Mouse (Mus musculus) ES-E14 (cell line): ENCODE results near the gene Tmem50a. TPM values are rescaled to one million over a fixed set of nuclear protein-coding genes. Genes with fewer than 3 reads are reported as not detected.

Source experiments
- DNase-seq: peaks from one replicate; pipeline ENCODE4 v3.0.0-alpha.2; 2013; ENCODE audit warnings: low read depth, low spot score
- H3K27ac ChIP-seq: 2 replicates; pipeline ENCODE4 v1.5.1; 2012; ENCODE audit warnings: low read depth, mild to moderate bottlenecking, low read length, moderate library complexity, mixed read lengths; ENCODE audit not compliant: poor library complexity, insufficient read depth, severe bottlenecking
- H3K36me3 ChIP-seq: 2 replicates; pipeline ENCODE4 v1.6.1; 2012; ENCODE audit warnings: mild to moderate bottlenecking, low read length, moderate library complexity, mixed read lengths; ENCODE audit not compliant: control insufficient read depth, poor library complexity, insufficient read depth, severe bottlenecking
- H3K4me1 ChIP-seq, 2 experiments: fragments of 150-350 bp in 1 of 2; sonication (generic) in 1 of 2; 2 replicates each; pipeline ENCODE4 v1.6.1; 2012; ENCODE audit warnings: low read length in 2 of 2, mild to moderate bottlenecking in 1 of 2, mixed read lengths in 1 of 2; ENCODE audit not compliant: control insufficient read depth in 2 of 2, insufficient read depth in 2 of 2, poor library complexity in 1 of 2
- H3K4me3 ChIP-seq, 2 experiments: fragments of 150-350 bp in 1 of 2; sonication (generic) in 1 of 2; 2 replicates each; pipeline ENCODE4 v1.5.1; 2012; ENCODE audit warnings: low read length in 2 of 2, low read depth in 1 of 2, mild to moderate bottlenecking in 1 of 2, mixed read lengths in 1 of 2; ENCODE audit not compliant: insufficient read depth in 1 of 2, poor library complexity in 1 of 2, severe bottlenecking in 1 of 2
- H3K9ac ChIP-seq: 2 replicates; pipeline ENCODE4 v1.6.1; 2012; ENCODE audit warnings: low read depth, mild to moderate bottlenecking, low read length, mixed read lengths; ENCODE audit not compliant: poor library complexity, insufficient read depth, severe bottlenecking
- H3K9me3 ChIP-seq: fragments of 150-350 bp; sonication (generic); 2 replicates; pipeline ENCODE4 v1.6.1; 2012; ENCODE audit warnings: low read depth, mild to moderate bottlenecking, low read length; ENCODE audit not compliant: control insufficient read depth, insufficient read depth
- CHD2 ChIP-seq: IDR thresholded peaks from 2 replicates; pipeline ENCODE4 v1.6.1; 2014; ENCODE audit warnings: mild to moderate bottlenecking, low read depth, low read length, inconsistent platforms
- HCFC1 ChIP-seq: IDR thresholded peaks from 2 replicates; pipeline ENCODE4 v1.6.1; 2012; ENCODE audit warnings: low read length, inconsistent platforms, borderline replicate concordance; ENCODE audit not compliant: insufficient read depth
- MAFK ChIP-seq: IDR thresholded peaks from 2 replicates; pipeline ENCODE4 v1.6.1; 2014; ENCODE audit warnings: mild to moderate bottlenecking, low read depth, low read length, inconsistent platforms; ENCODE audit not compliant: insufficient read depth
- ZC3H11A ChIP-seq: IDR thresholded peaks from 2 replicates; pipeline ENCODE4 v1.6.1; 2012; ENCODE audit warnings: low read depth, mild to moderate bottlenecking, inconsistent platforms, low read length, borderline replicate concordance
- ZNF384 ChIP-seq: IDR thresholded peaks from 2 replicates; pipeline ENCODE4 v1.6.1; 2012; ENCODE audit warnings: low read depth, low read length, inconsistent platforms
- in situ Hi-C, 2 experiments: fragments of 600-800 bp; cut with MboI; formaldehyde crosslinking; loops; one replicate each; pipeline ENCODE4 v1.15.1; 2025; ENCODE audit warnings: low sequenced_read_pairs in 2 of 2, inconsistent platforms in 1 of 2; ENCODE audit not compliant: unreplicated experiment in 2 of 2
- total RNA-seq: library from RNA; depleted of rRNA; stranded (reverse); fragments of 300-350 nt; gene quantifications from 2 replicates; pipeline ENCODE4 v1.2.3, GENCODE M21; 2012

The Tmem50a gene
- total RNA-seq, 1 experiment: 118 TPM

- H3K9ac ChIP-seq: peak overlapping the region; percentile 4; the same call in 1 of the 2 replicates
- no peaks in the 10 kb centered on the region for H3K36me3 ChIP-seq
- H3K4me1 ChIP-seq: peaks cover 6 to 48% of the 10 kb centered on the region in 2 experiments; a peak in 2 of 4 replicates
- H3K9me3 ChIP-seq: no peaks in the 10 kb centered on the region
- DNase-seq: no peak
- in situ Hi-C loops: no loop called here
- H3K27ac ChIP-seq: peak overlapping the region; percentile 26; the same call in 1 of the 2 replicates
- H3K4me3 ChIP-seq: peak overlapping the region in 1 of 2 experiments; percentile 26; a peak in 1 of 4 replicates
- no peak for TF ChIP-seq HCFC1
- peak; percentile 57; the same call in 1 of the 2 replicates for TF ChIP-seq MAFK
Measured at GRCm38 (mm10) chr4:134868490-134868889, 46.3 kb downstream of the Tmem50a start.

- Histone ChIP-seq H3K4me1 (peaks cover 6 to 48% of the 10 kb centered on the region in 2 experiments; a peak in 2 of 4 replicates), H3K27ac (peak overlapping the region; percentile 26; the same call in 1 of the 2 replicates), H3K36me3 (no peaks in the 10 kb centered on the region), H3K9ac (peak overlapping the region; percentile 4; the same call in 1 of the 2 replicates), H3K4me3 (peak overlapping the region in 1 of 2 experiments; percentile 26; a peak in 1 of 4 replicates), H3K9me3 (no peaks in the 10 kb centered on the region)
- in situ Hi-C loops: no loop called here
- DNase-seq: no peak
- no peak for TF ChIP-seq MAFK
- TF ChIP-seq HCFC1: no peak
- no peak for TF ChIP-seq CHD2
- TF ChIP-seq ZNF384: no peak
- no peak for TF ChIP-seq ZC3H11A
Measured at GRCm38 (mm10) chr4:134868065-134868464, 46.8 kb downstream of the Tmem50a start.

GRCm38 (mm10) chr4:134867661-134868060 lies 47.2 kb downstream of the Tmem50a start:
- Histone ChIP-seq H3K4me3 (peak overlapping the region in 1 of 2 experiments; percentile 26; a peak in 1 of 4 replicates), H3K9me3 (no peaks in the 10 kb centered on the region), H3K27ac (no peak overlapping the region), H3K36me3 (no peaks in the 10 kb centered on the region), H3K9ac (no peak overlapping the region), H3K4me1 (peaks cover 6 to 46% of the 10 kb centered on the region in 2 experiments; a peak in 2 of 4 replicates)
- DNase-seq: no peak
- TF ChIP-seq HCFC1 (no peak), MAFK (no peak), ZC3H11A (no peak), CHD2 (no peak), ZNF384 (no peak)
- in situ Hi-C loops: no loop called here

GRCm38 (mm10) chr4:134867213-134867612 lies 47.6 kb downstream of the Tmem50a start:
- TF ChIP-seq HCFC1 (no peak), ZC3H11A (no peak), ZNF384 (no peak), MAFK (no peak), CHD2 (no peak)
- peaks cover 6 to 43% of the 10 kb centered on the region in 2 experiments; a peak in 2 of 4 replicates for H3K4me1 ChIP-seq
- in situ Hi-C loops: no loop called here

GRCm38 (mm10) chr4:134865789-134866188 lies 49.0 kb downstream of the Tmem50a start:
- no peaks in the 10 kb centered on the region for H3K9me3 ChIP-seq
- H3K36me3 ChIP-seq: no peaks in the 10 kb centered on the region
- TF ChIP-seq ZNF384 (no peak), ZC3H11A (no peak), CHD2 (no peak), HCFC1 (no peak), MAFK (no peak)
- H3K9ac ChIP-seq: no peak overlapping the region
- DNase-seq: no peak
- no peak overlapping the region for H3K4me3 ChIP-seq
- H3K4me1 ChIP-seq: peaks cover 4 to 42% of the 10 kb centered on the region in 2 experiments; a peak in 2 of 4 replicates
- in situ Hi-C loops: no loop called here
- H3K27ac ChIP-seq: no peak overlapping the region

More at GRCm38 (mm10) chr4:134867213-134867612, 47.6 kb downstream of the Tmem50a start:
- Histone ChIP-seq H3K4me3 (no peak overlapping the region), H3K9ac (no peak overlapping the region), H3K36me3 (no peaks in the 10 kb centered on the region), H3K27ac (no peak overlapping the region), H3K9me3 (no peaks in the 10 kb centered on the region)
- DNase-seq: no peak
